In genomic region chr17:45686093-45686619, GRCm38 (mm10) we compare ENCODE assay signal across 7 mouse cellular contexts. TPM values are rescaled to one million over a fixed set of nuclear protein-coding genes. Genes with fewer than 3 reads are reported as not detected.
DNase-seq lines count a peak whose midpoint lies in the region; ATAC-seq lines count a peak whose summit lies in the region.

Gene Mrpl14, plus strand, starts transcription at chr17:45686322.

- H3K4me3 ChIP-seq in embryonic facial prominence, embryonic 11.5 days (ENCODE audit: low read depth, low read length) = peak within 1 kb of the TSS; percentile 86
- H3K4me3 ChIP-seq in limb, embryonic 11.5 days (ENCODE audit: low read depth, low read length) = peak within 1 kb of the TSS; percentile 84
- H3K4me3 ChIP-seq in midbrain, embryonic 14.5 days (replicated peaks; ENCODE audit: low read depth, low read length) = peak within 1 kb of the TSS; percentile 95

- peak within 1 kb of the TSS; percentile 80 for H3K9ac ChIP-seq in embryonic facial prominence, embryonic 11.5 days (replicated peaks; ENCODE audit: low read length)
- H3K9ac ChIP-seq in limb, embryonic 11.5 days (ENCODE audit: low read length) = peak within 1 kb of the TSS; percentile 81
- H3K9ac ChIP-seq in midbrain, embryonic 14.5 days (replicated peaks; ENCODE audit: low read length) = peak within 1 kb of the TSS; percentile 92

- H3K4me1 ChIP-seq in embryonic facial prominence, embryonic 11.5 days (ENCODE audit: control insufficient read depth, insufficient read depth, low read length) = no peaks in the 10 kb centered on the region; the same call in 1 of the 2 replicates
- H3K4me1 ChIP-seq in limb, embryonic 11.5 days (ENCODE audit: control insufficient read depth, insufficient read depth, low read length) = peaks cover 12% of the 10 kb centered on the region
- H3K4me1 ChIP-seq in midbrain, embryonic 14.5 days (ENCODE audit: control insufficient read depth, insufficient read depth, low read length) = peaks cover 23% of the 10 kb centered on the region

- peak; percentile 97 for DNase-seq in adrenal gland, postnatal 14 days
- peak; percentile 98 for DNase-seq in embryonic facial prominence, embryonic 11.5 days (ENCODE audit: low spot score)
- peak; percentile 99 for DNase-seq in heart, adult 11 months
- DNase-seq in kidney, adult 18-20 months = peak; percentile 94
- DNase-seq in limb, embryonic 11.5 days (ENCODE audit: low spot score) = peak; percentile 95
- peak; percentile 99 for DNase-seq in midbrain, embryonic 14.5 days
- DNase-seq in spleen, adult 18-20 months = peak; percentile 83 to 95

- peak within 1 kb of the TSS; percentile 72 for H3K4me2 ChIP-seq in embryonic facial prominence, embryonic 11.5 days (ENCODE audit: low read depth, low read length)
- peak within 1 kb of the TSS; percentile 91 for H3K4me2 ChIP-seq in limb, embryonic 11.5 days (ENCODE audit: low read depth, severe bottlenecking)
- H3K4me2 ChIP-seq in midbrain, embryonic 14.5 days (ENCODE audit: low read length) = peak within 1 kb of the TSS; percentile 84

- no peaks in the 10 kb centered on the region for H3K9me3 ChIP-seq in embryonic facial prominence, embryonic 11.5 days (replicated peaks; ENCODE audit: control insufficient read depth, low read length)
- no peaks in the 10 kb centered on the region for H3K9me3 ChIP-seq in limb, embryonic 11.5 days (ENCODE audit: control insufficient read depth, low read length)
- H3K9me3 ChIP-seq in midbrain, embryonic 14.5 days (ENCODE audit: control insufficient read depth, low read length) = no peaks in the 10 kb centered on the region

- peak; percentile 72 for ATAC-seq in embryonic facial prominence, embryonic 11.5 days (replicated peaks; ENCODE audit: insufficient number of reproducible peaks, low FRiP score, low TSS enrichment, low read depth)
- peak; percentile 78 for ATAC-seq in limb, embryonic 11.5 days (ENCODE audit: insufficient number of reproducible peaks, low FRiP score, low TSS enrichment, low read depth)
- ATAC-seq in midbrain, embryonic 14.5 days (ENCODE audit: low FRiP score, low TSS enrichment) = peak; percentile 90

- 0% methylated on average over 38 of the region's 50 CpGs for WGBS in embryonic facial prominence, embryonic 11.5 days
- whole genome bisulfite sequencing in limb, embryonic 11.5 days = 0% methylated on average over 37 of the region's 50 CpGs
- 1% methylated on average over 49 of the region's 50 CpGs for WGBS in midbrain, embryonic 14.5 days

- H3K27me3 ChIP-seq in embryonic facial prominence, embryonic 11.5 days (ENCODE audit: control insufficient read depth, insufficient read depth, low read length) = no peaks in the 10 kb centered on the region
- H3K27me3 ChIP-seq in limb, embryonic 11.5 days (ENCODE audit: control insufficient read depth, insufficient read depth, low read length) = no peaks in the 10 kb centered on the region
- H3K27me3 ChIP-seq in midbrain, embryonic 14.5 days (ENCODE audit: control insufficient read depth, insufficient read depth, low read length) = no peaks in the 10 kb centered on the region

- no peaks in the 10 kb centered on the region for H3K36me3 ChIP-seq in embryonic facial prominence, embryonic 11.5 days (replicated peaks; ENCODE audit: control insufficient read depth, insufficient read depth, low read depth, low read length)
- no peaks in the 10 kb centered on the region for H3K36me3 ChIP-seq in limb, embryonic 11.5 days (ENCODE audit: control insufficient read depth, insufficient read depth, low read length)
- no peaks in the 10 kb centered on the region for H3K36me3 ChIP-seq in midbrain, embryonic 14.5 days (ENCODE audit: control insufficient read depth, insufficient read depth, low read length)

- peak within 1 kb of the TSS; percentile 66 for H3K27ac ChIP-seq in embryonic facial prominence, embryonic 11.5 days (replicated peaks; ENCODE audit: low read depth, low read length)
- H3K27ac ChIP-seq in limb, embryonic 11.5 days (replicated peaks; ENCODE audit: low read depth, low read length) = peak within 1 kb of the TSS; percentile 51; the same call in 1 of the 2 replicates
- H3K27ac ChIP-seq in midbrain, embryonic 14.5 days (replicated peaks; ENCODE audit: low read depth, low read length) = peak within 1 kb of the TSS; percentile 93

RNA-seq across cellular contexts. Expression of gene Mrpl14, which starts in this region (rescaled TPM):
- total RNA-seq in adrenal gland, postnatal 14 days (2021) = 119 and 122 TPM in 2 replicates
- 127 and 141 TPM in 2 replicates for polyA plus RNA-seq in embryonic facial prominence, embryonic 11.5 days (2014; fragmentation: Nextera tagmentation; extraction: Ambion mirVana)
- polyA plus RNA-seq in limb, embryonic 11.5 days (2014; fragmentation: Nextera tagmentation; extraction: Ambion mirVana) = 146 and 154 TPM in 2 replicates
- polyA plus RNA-seq in midbrain, embryonic 14.5 days (2014; fragmentation: Nextera tagmentation; extraction: Ambion mirVana) = 110 and 139 TPM in 2 replicates

Comparison
In these comparisons a context has a peak if more than half of its experiments do, and no peak if none do; other contexts are left out.
1. Peak in every context shown above with its lines: DNase-seq, ATAC-seq, H3K4me3 ChIP-seq and H3K27ac ChIP-seq.